Mouse (Mus musculus): Measurements from ENCODE around the gene Zcchc24. TPM values are rescaled to one million over a fixed set of nuclear protein-coding genes. Genes with fewer than 3 reads are reported as not detected.
A peak's percentile ranks its signal among the peaks of the same experiment; 100 is the strongest.

Zcchc24 gene
- polyA plus RNA-seq, 1 experiment = 122 TPM

GRCm38 (mm10) chr14:25783220-25783619 is 14.4 kb upstream of the Zcchc24 start:
- Histone ChIP-seq H3K4me1 (ENCODE audit: control insufficient read depth, insufficient read depth, low read length) (peaks cover 11% of the 10 kb centered on the region), H3K27ac (ENCODE audit: insufficient read depth, low read length) (no peak overlapping the region), H3K4me3 (ENCODE audit: insufficient read depth, low read length) (no peak overlapping the region)
- no peak for TF ChIP-seq CTCF (IDR thresholded peaks at IDR 0.05; ENCODE audit: borderline replicate concordance, insufficient read depth, low read length)
- no peak for TF ChIP-seq POLR2A (IDR thresholded peaks at IDR 0.05; ENCODE audit: low read depth, low read length)

GRCm38 (mm10) chr14:25780601-25781000 is 11.8 kb upstream of the Zcchc24 start:
- Histone ChIP-seq H3K4me1 (ENCODE audit: control insufficient read depth, insufficient read depth, low read length) (peaks cover 16% of the 10 kb centered on the region), H3K27ac (ENCODE audit: insufficient read depth, low read length) (peak overlapping the region; percentile 43), H3K4me3 (ENCODE audit: insufficient read depth, low read length) (no peak overlapping the region)
- TF ChIP-seq CTCF (IDR thresholded peaks at IDR 0.05; ENCODE audit: borderline replicate concordance, insufficient read depth, low read length) (no peak), POLR2A (IDR thresholded peaks at IDR 0.05; ENCODE audit: low read depth, low read length) (no peak)

GRCm38 (mm10) chr14:25776294-25776693 is 7.5 kb upstream of the Zcchc24 start:
- peaks cover 41% of the 10 kb centered on the region for H3K4me1 ChIP-seq (ENCODE audit: control insufficient read depth, insufficient read depth, low read length)
- TF ChIP-seq CTCF (IDR thresholded peaks at IDR 0.05; ENCODE audit: borderline replicate concordance, insufficient read depth, low read length) = no peak
- TF ChIP-seq POLR2A (IDR thresholded peaks at IDR 0.05; ENCODE audit: low read depth, low read length) = 0 out of 2 replicates have a peak, but pooled peaks have one; percentile 14
- H3K27ac ChIP-seq (ENCODE audit: insufficient read depth, low read length) = peak overlapping the region; percentile 98
- no peak overlapping the region for H3K4me3 ChIP-seq (ENCODE audit: insufficient read depth, low read length)

- TF ChIP-seq CTCF (IDR thresholded peaks at IDR 0.05; ENCODE audit: borderline replicate concordance, insufficient read depth, low read length) = no peak
- peaks cover 39% of the 10 kb centered on the region for H3K4me1 ChIP-seq (ENCODE audit: control insufficient read depth, insufficient read depth, low read length)
- no peak overlapping the region for H3K4me3 ChIP-seq (ENCODE audit: insufficient read depth, low read length)
- H3K27ac ChIP-seq (ENCODE audit: insufficient read depth, low read length) = no peak overlapping the region
Measured at GRCm38 (mm10) chr14:25774100-25774499, 5.3 kb upstream of the Zcchc24 start.

GRCm38 (mm10) chr14:25773039-25773438 is 4.2 kb upstream of the Zcchc24 start:
- TF ChIP-seq CTCF (IDR thresholded peaks at IDR 0.05; ENCODE audit: borderline replicate concordance, insufficient read depth, low read length) = no peak
- no peak for TF ChIP-seq POLR2A (IDR thresholded peaks at IDR 0.05; ENCODE audit: low read depth, low read length)
- H3K4me3 ChIP-seq (ENCODE audit: insufficient read depth, low read length) = no peak overlapping the region
- peaks cover 39% of the 10 kb centered on the region for H3K4me1 ChIP-seq (ENCODE audit: control insufficient read depth, insufficient read depth, low read length)
- no peak overlapping the region for H3K27ac ChIP-seq (ENCODE audit: insufficient read depth, low read length)

- no peak overlapping the region for H3K4me3 ChIP-seq (ENCODE audit: insufficient read depth, low read length)
Measured at GRCm38 (mm10) chr14:25769626-25770306, 927 bp upstream of the Zcchc24 start.

GRCm38 (mm10) chr14:25768261-25768893 is 462 bp downstream of the Zcchc24 start:
- TF ChIP-seq POLR2A (IDR thresholded peaks at IDR 0.05; ENCODE audit: low read depth, low read length) (peak; percentile 53), CTCF (IDR thresholded peaks at IDR 0.05; ENCODE audit: borderline replicate concordance, insufficient read depth, low read length) (no peak)
- H3K27ac ChIP-seq (ENCODE audit: insufficient read depth, low read length) = peak overlapping the region; percentile 82
- H3K4me3 ChIP-seq (ENCODE audit: insufficient read depth, low read length) = peak overlapping the region; percentile 98
- peaks cover 7% of the 10 kb centered on the region; the same call in 1 of the 2 replicates for H3K4me1 ChIP-seq (ENCODE audit: control insufficient read depth, insufficient read depth, low read length)

More at GRCm38 (mm10) chr14:25769626-25770306, 927 bp upstream of the Zcchc24 start:
- TF ChIP-seq CTCF (IDR thresholded peaks at IDR 0.05; ENCODE audit: borderline replicate concordance, insufficient read depth, low read length) = no peak
- no peak for TF ChIP-seq POLR2A (IDR thresholded peaks at IDR 0.05; ENCODE audit: low read depth, low read length)
- peak overlapping the region; percentile 63; the same call in 1 of the 2 replicates for H3K27ac ChIP-seq (ENCODE audit: insufficient read depth, low read length)
- H3K4me1 ChIP-seq (ENCODE audit: control insufficient read depth, insufficient read depth, low read length) = peaks cover 18% of the 10 kb centered on the region

- Histone ChIP-seq H3K4me1 (ENCODE audit: control insufficient read depth, insufficient read depth, low read length) (0 out of 2 replicates have a peak, but pooled peaks cover 1% of the 10 kb centered on the region), H3K4me3 (ENCODE audit: insufficient read depth, low read length) (peak overlapping the region; percentile 98), H3K27ac (ENCODE audit: insufficient read depth, low read length) (peak overlapping the region; percentile 82)
- no peak for TF ChIP-seq CTCF (IDR thresholded peaks at IDR 0.05; ENCODE audit: borderline replicate concordance, insufficient read depth, low read length)
- TF ChIP-seq POLR2A (IDR thresholded peaks at IDR 0.05; ENCODE audit: low read depth, low read length) = peak; percentile 49; the same call in 1 of the 2 replicates
Measured at GRCm38 (mm10) chr14:25767725-25768203, 1.1 kb downstream of the Zcchc24 start.

- Histone ChIP-seq H3K4me3 (ENCODE audit: insufficient read depth, low read length) (peak overlapping the region; percentile 98), H3K27ac (ENCODE audit: insufficient read depth, low read length) (no peak overlapping the region; the same call in 1 of the 2 replicates), H3K4me1 (ENCODE audit: control insufficient read depth, insufficient read depth, low read length) (0 out of 2 replicates have a peak, but pooled peaks cover 4% of the 10 kb centered on the region)
- TF ChIP-seq CTCF (IDR thresholded peaks at IDR 0.05; ENCODE audit: borderline replicate concordance, insufficient read depth, low read length) (no peak), POLR2A (IDR thresholded peaks at IDR 0.05; ENCODE audit: low read depth, low read length) (no peak)
Measured at GRCm38 (mm10) chr14:25766441-25766840, 2.4 kb downstream of the Zcchc24 start.

GRCm38 (mm10) chr14:25765921-25766320 is 2.9 kb downstream of the Zcchc24 start:
- peaks cover 9% of the 10 kb centered on the region for H3K4me1 ChIP-seq (ENCODE audit: control insufficient read depth, insufficient read depth, low read length)
- H3K4me3 ChIP-seq (ENCODE audit: insufficient read depth, low read length) = peak overlapping the region; percentile 98
- TF ChIP-seq POLR2A (IDR thresholded peaks at IDR 0.05; ENCODE audit: low read depth, low read length) (0 out of 2 replicates have a peak, but pooled peaks have one; percentile 12), CTCF (IDR thresholded peaks at IDR 0.05; ENCODE audit: borderline replicate concordance, insufficient read depth, low read length) (no peak)
- H3K27ac ChIP-seq (ENCODE audit: insufficient read depth, low read length) = no peak overlapping the region
